Mouse (Mus musculus) midbrain, embryonic 10.5 days (tissue): Measurements from ENCODE around the gene Prrt1. TPM values are rescaled to one million over a fixed set of nuclear protein-coding genes. Genes with fewer than 3 reads are reported as not detected.

Source experiments
- DNase-seq: peaks from one replicate; pipeline ENCODE4 v3.0.0-alpha.2; 2017; ENCODE audit warnings: low spot score
- H3K27ac ChIP-seq: fragments of 300-500 bp; sonication (generic); replicated peaks from 2 replicates; pipeline ENCODE4 v1.5.1; 2016; ENCODE audit warnings: mild to moderate bottlenecking
- H3K27me3 ChIP-seq: fragments of 300-500 bp; sonication (generic); 2 replicates; pipeline ENCODE4 v1.6.1; 2016; ENCODE audit warnings: low read depth, mild to moderate bottlenecking; ENCODE audit not compliant: poor library complexity, severe bottlenecking
- H3K36me3 ChIP-seq: fragments of 300-500 bp; sonication (generic); 2 replicates; pipeline ENCODE4 v1.6.1; 2016; ENCODE audit warnings: mild to moderate bottlenecking, moderate library complexity
- H3K4me1 ChIP-seq: fragments of 300-500 bp; sonication (generic); 2 replicates; pipeline ENCODE4 v1.6.1; 2016
- H3K4me3 ChIP-seq: fragments of 300-500 bp; sonication (generic); 2 replicates; pipeline ENCODE4 v1.5.1; 2016; ENCODE audit warnings: mild to moderate bottlenecking, moderate library complexity
- H3K9me3 ChIP-seq: fragments of 300-500 bp; sonication (generic); replicated peaks from 2 replicates; pipeline ENCODE4 v1.6.1; 2016; ENCODE audit warnings: mild to moderate bottlenecking
- WGBS: fragments of 180-500 bp; shearing (Covaris S2); methylation state at CpG from one replicate; pipeline ENCODE4 v1.1.7; 2016; 5-methylcytosine and 5-hydroxymethylcytosine counted together
- polyA plus RNA-seq: library from polyadenylated mRNA; unstranded; fragments of >200 nt; fragmentation: Nextera tagmentation; extraction: Ambion mirVana; gene quantifications from 2 replicates; pipeline ENCODE4 v1.2.1, GENCODE M21; 2016

Prrt1 gene
- polyA plus RNA-seq, result 0.54 and 1.2 TPM in 2 replicates

GRCm38 (mm10) chr17:34629221-34629751 lies at the start of gene Prrt1:
Prrt1 (plus strand) TSS chr17:34629533.
- Histone ChIP-seq H3K36me3 (peaks cover 9% of the 10 kb centered on the region), H3K4me3 (peak within 1 kb of the TSS; percentile 64), H3K27ac (peak within 1 kb of the TSS; percentile 94), H3K27me3 (peaks cover 59% of the 10 kb centered on the region), H3K4me1 (peaks cover 74% of the 10 kb centered on the region), H3K9me3 (no peaks in the 10 kb centered on the region)
- DNase-seq, result peak; percentile 63
- WGBS, result under 1% methylated on average over 16 of the region's 16 CpGs

GRCm38 (mm10) chr17:34582528-34582927 lies 46.8 kb upstream of the Prrt1 start:
- no peak for DNase-seq
- 88% methylated on average over 12 of the region's 12 CpGs for WGBS
- H3K27ac ChIP-seq, result peak overlapping the region; percentile 68

GRCm38 (mm10) chr17:34583397-34583796 lies 45.9 kb upstream of the Prrt1 start:
- Histone ChIP-seq H3K36me3 (no peaks in the 10 kb centered on the region), H3K4me1 (peaks cover 44% of the 10 kb centered on the region)
- WGBS, result 58% methylated on average over 7 of the region's 7 CpGs

More at GRCm38 (mm10) chr17:34582528-34582927, 46.8 kb upstream of the Prrt1 start:
- Histone ChIP-seq H3K27me3 (no peaks in the 10 kb centered on the region), H3K36me3 (no peaks in the 10 kb centered on the region), H3K9me3 (no peaks in the 10 kb centered on the region), H3K4me1 (peaks cover 35% of the 10 kb centered on the region), H3K4me3 (no peak overlapping the region)

GRCm38 (mm10) chr17:34583819-34584218 lies 45.5 kb upstream of the Prrt1 start:
- Histone ChIP-seq H3K36me3 (no peaks in the 10 kb centered on the region), H3K9me3 (no peaks in the 10 kb centered on the region), H3K27ac (peak overlapping the region; percentile 69), H3K27me3 (no peaks in the 10 kb centered on the region), H3K4me3 (no peak overlapping the region), H3K4me1 (peaks cover 48% of the 10 kb centered on the region)
- 76% methylated on average over 8 of the region's 8 CpGs for WGBS
- DNase-seq, result no peak

More at GRCm38 (mm10) chr17:34583397-34583796, 45.9 kb upstream of the Prrt1 start:
- H3K4me3 ChIP-seq, result peak overlapping the region; percentile 3; the same call in 1 of the 2 replicates
- DNase-seq, result no peak
- H3K27me3 ChIP-seq, result no peaks in the 10 kb centered on the region
- H3K9me3 ChIP-seq, result no peaks in the 10 kb centered on the region
- peak overlapping the region; percentile 69 for H3K27ac ChIP-seq

GRCm38 (mm10) chr17:34585121-34585520 lies 44.2 kb upstream of the Prrt1 start:
- Histone ChIP-seq H3K27me3 (no peaks in the 10 kb centered on the region), H3K4me3 (no peak overlapping the region), H3K36me3 (no peaks in the 10 kb centered on the region), H3K9me3 (no peaks in the 10 kb centered on the region), H3K4me1 (peaks cover 61% of the 10 kb centered on the region), H3K27ac (peak overlapping the region; percentile 98)
- WGBS, result 86% methylated on average over 8 of the region's 8 CpGs
- DNase-seq, result no peak

GRCm38 (mm10) chr17:34585877-34586771 lies 43.2 kb upstream of the Prrt1 start:
- no peaks in the 10 kb centered on the region for H3K27me3 ChIP-seq
- peaks cover 71% of the 10 kb centered on the region for H3K4me1 ChIP-seq

GRCm38 (mm10) chr17:34586796-34587422 lies 42.4 kb upstream of the Prrt1 start:
- under 1% methylated on average over 38 of the region's 38 CpGs for WGBS
- DNase-seq, result peak; percentile 96
- Histone ChIP-seq H3K27ac (peak overlapping the region; percentile 98), H3K36me3 (no peaks in the 10 kb centered on the region), H3K27me3 (no peaks in the 10 kb centered on the region), H3K4me1 (peaks cover 79% of the 10 kb centered on the region), H3K9me3 (no peaks in the 10 kb centered on the region), H3K4me3 (peak overlapping the region; percentile 96)

More at GRCm38 (mm10) chr17:34585877-34586771, 43.2 kb upstream of the Prrt1 start:
- Histone ChIP-seq H3K4me3 (peak overlapping the region; percentile 96), H3K27ac (peak overlapping the region; percentile 98), H3K36me3 (no peaks in the 10 kb centered on the region), H3K9me3 (no peaks in the 10 kb centered on the region)
- WGBS, result 23% methylated on average over 32 of the region's 32 CpGs
- DNase-seq, result peak; percentile 76

- peaks cover 80% of the 10 kb centered on the region for H3K4me1 ChIP-seq
- H3K4me3 ChIP-seq, result peak overlapping the region; percentile 96
- H3K27me3 ChIP-seq, result no peaks in the 10 kb centered on the region
- 0% methylated on average over 50 of the region's 50 CpGs for WGBS
- H3K27ac ChIP-seq, result peak overlapping the region; percentile 98
- no peaks in the 10 kb centered on the region for H3K36me3 ChIP-seq
- DNase-seq, result peak; percentile 96
- no peaks in the 10 kb centered on the region for H3K9me3 ChIP-seq
Observed at GRCm38 (mm10) chr17:34587423-34587811, 41.9 kb upstream of the Prrt1 start.

- Histone ChIP-seq H3K4me3 (peak overlapping the region; percentile 96), H3K36me3 (no peaks in the 10 kb centered on the region), H3K27me3 (no peaks in the 10 kb centered on the region), H3K9me3 (no peaks in the 10 kb centered on the region), H3K27ac (peak overlapping the region; percentile 98), H3K4me1 (peaks cover 81% of the 10 kb centered on the region)
- WGBS, result 5% methylated on average over 19 of the region's 19 CpGs
- DNase-seq, result no peak
Observed at GRCm38 (mm10) chr17:34587814-34588213, 41.5 kb upstream of the Prrt1 start.

- Histone ChIP-seq H3K27ac (peak overlapping the region; percentile 100), H3K4me1 (peaks cover 91% of the 10 kb centered on the region), H3K4me3 (peak overlapping the region; percentile 96), H3K27me3 (no peaks in the 10 kb centered on the region), H3K36me3 (peaks cover 2% of the 10 kb centered on the region; the same call in 1 of the 2 replicates), H3K9me3 (no peaks in the 10 kb centered on the region)
- no peak for DNase-seq
- WGBS, result 73% methylated on average over 3 of the region's 3 CpGs
Observed at GRCm38 (mm10) chr17:34588767-34589166, 40.6 kb upstream of the Prrt1 start.

GRCm38 (mm10) chr17:34589206-34589605 lies 40.1 kb upstream of the Prrt1 start:
- Histone ChIP-seq H3K4me1 (peaks cover 95% of the 10 kb centered on the region), H3K27ac (peak overlapping the region; percentile 100), H3K36me3 (peaks cover 7% of the 10 kb centered on the region), H3K9me3 (no peaks in the 10 kb centered on the region), H3K4me3 (peak overlapping the region; percentile 96; the same call in 1 of the 2 replicates), H3K27me3 (no peaks in the 10 kb centered on the region)
- WGBS, result 55% methylated on average over 7 of the region's 7 CpGs
- DNase-seq, result no peak

GRCm38 (mm10) chr17:34589681-34590101 lies 39.6 kb upstream of the Prrt1 start, which contains the start of gene Gpsm3:
Gpsm3 (plus strand) TSS chr17:34589806.
- peaks cover 98% of the 10 kb centered on the region for H3K4me1 ChIP-seq
- peaks cover 12% of the 10 kb centered on the region for H3K36me3 ChIP-seq
- H3K27me3 ChIP-seq, result no peaks in the 10 kb centered on the region
- H3K9me3 ChIP-seq, result no peaks in the 10 kb centered on the region
- peak within 1 kb of the TSS; percentile 100 for H3K27ac ChIP-seq
- peak within 1 kb of the TSS; percentile 96 for H3K4me3 ChIP-seq
- no peak for DNase-seq
- WGBS, result 22% methylated on average over 7 of the region's 7 CpGs
